Mouse (Mus musculus) spleen, embryonic (tissue): ENCODE data around the gene Rnf121.

Experiments
- CTCF ChIA-PET: fragments of 350-600 bp; sonication (Branson Sonifier 250); formaldehyde crosslinking; loops from one replicate; lab custom pipeline; 2022; lab: Charles Lee

The Rnf121 gene

DNA sequence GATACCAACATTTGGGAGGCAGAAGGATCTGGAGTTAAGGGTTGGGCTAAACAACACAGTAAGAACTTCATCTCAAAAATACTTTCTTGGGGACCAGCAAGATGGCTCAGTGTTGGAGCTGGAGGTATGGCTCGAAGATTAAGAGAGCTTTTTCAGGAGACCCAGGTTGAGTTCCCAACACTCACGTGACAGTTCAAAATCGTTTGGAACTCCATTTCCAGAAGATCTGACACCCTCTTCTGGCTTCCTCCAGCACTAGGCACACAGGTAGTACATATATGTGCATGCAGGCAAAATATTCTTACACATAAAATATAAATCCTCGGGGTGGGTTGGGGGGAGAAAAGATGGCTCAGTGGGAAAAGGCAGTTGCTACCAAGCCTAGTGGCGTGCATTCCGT, 1.1 kb upstream of the Rnf121 start:
- CTCF ChIA-PET: no interaction called here

DNA sequence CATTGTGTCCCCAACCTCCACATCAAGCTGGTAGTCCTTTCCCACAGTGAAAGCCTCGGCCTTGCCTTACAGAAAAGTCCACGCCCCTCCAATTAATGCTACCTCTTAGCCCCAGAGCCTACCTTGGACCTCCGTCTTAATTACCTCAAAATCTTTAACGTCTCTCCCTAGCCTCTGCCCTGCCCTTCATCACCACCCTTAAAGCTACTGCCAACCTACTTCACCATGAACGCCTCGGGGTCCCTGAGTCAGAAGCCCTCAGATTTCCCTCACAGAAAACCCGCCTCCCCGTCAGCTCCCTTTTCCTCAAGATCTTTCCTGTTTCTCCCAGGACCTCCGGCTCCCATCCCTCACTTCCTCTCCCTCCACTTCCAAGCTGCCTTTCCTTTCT, 619 bp downstream of the Rnf121 start:
- CTCF ChIA-PET: no interaction called here

DNA sequence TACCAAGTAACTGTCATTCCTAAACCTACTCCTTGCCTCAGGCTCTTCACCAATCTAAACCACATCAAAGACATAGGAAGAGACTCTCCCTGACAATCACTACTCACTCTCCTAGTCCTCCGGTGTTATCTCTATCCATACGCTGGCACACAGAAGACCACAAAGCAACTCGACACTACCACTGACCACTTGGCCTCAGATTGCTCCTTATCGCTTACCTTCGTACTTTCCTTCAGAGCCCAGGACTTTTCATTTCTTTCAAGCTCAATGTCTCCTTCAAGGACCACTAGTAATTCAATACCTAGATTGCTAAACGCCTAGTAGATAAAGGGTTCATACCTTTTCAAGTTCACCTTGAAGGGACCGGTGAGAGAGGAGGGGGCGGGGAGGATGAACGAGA, 1.4 kb downstream of the Rnf121 start:
- CTCF ChIA-PET: no interaction called here

DNA sequence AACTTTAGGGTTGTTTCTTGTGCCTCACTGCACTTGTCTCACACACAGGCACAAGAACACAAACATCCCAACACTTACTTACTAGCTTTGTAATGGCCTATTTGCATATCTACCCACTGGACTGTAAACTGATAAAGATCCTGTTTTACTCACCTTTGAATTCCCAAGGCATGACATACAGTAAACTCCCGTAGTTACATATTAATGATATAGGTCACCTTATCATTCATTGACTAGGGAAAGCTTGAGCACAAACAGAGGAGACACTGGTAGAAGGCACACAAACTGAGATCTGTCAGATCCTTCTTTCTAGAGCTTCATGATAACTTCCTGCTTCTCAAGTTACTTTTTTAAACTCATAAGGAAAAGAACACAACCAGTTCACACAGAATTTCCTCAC, 3.1 kb downstream of the Rnf121 start:
- CTCF ChIA-PET: no interaction called here

DNA sequence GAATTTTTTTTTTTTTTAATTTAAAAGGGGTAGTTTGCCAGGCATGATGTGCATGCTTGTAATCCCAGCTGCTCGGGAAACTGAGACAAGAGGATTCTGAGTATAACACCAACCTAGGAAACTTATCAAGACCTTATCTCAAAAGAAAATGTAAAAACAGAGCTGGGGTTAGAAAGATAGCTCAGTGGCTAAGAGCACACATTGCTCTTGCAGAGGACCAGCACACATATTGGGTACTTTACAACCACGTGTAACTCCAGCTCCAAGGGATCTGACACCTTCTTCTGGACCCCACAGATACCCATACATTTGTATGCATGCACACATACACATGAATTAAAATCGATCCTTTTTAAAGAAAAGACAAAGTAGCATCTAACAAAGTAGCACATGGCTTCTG, 3.9 kb downstream of the Rnf121 start:
- CTCF ChIA-PET: no interaction called here

DNA sequence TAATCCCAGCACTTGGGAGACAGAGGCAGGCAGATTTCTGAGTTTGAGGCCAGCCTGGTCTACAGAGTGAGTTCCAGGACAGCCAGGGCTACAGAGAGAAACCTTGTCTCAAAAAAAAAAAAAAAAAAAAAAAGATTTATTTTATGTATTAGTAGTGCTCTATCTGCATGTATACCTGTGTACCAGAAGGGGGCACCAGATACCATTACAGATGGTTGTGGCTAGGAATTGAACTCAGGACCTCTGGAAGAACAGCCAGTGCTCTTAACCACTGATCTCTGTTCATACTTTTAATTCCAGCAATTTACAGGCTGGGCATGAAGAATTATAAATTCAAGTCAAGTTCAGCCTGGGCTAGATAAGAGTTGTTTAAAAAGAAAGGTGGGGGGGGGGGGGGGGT, 16.7 kb downstream of the Rnf121 start:
- CTCF ChIA-PET: interaction anchor here (0.7 kb wide), 1 partner anchor 23 kb away, joined by 3 read pairs; no protein-coding TSS in a partner anchor

DNA sequence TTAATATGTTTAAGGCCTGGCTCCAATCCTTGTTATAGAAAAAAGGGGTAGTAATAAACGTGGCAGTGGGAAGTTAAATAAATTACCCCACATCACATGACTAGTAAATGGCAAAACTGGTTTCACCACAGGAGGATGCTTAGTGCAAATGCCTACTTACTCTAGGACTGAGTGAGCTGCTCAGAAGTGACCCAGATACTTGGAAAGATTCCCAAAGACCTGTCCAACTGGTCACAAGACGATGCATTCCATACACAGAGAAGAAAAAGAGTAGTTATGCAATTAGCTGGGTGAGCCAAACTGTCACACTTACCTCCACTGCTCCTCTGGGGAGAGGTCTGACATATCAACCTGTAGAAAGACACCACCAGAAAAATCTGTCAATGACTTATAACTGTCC, 23.0 kb downstream of the Rnf121 start:
- CTCF ChIA-PET: no interaction called here

DNA sequence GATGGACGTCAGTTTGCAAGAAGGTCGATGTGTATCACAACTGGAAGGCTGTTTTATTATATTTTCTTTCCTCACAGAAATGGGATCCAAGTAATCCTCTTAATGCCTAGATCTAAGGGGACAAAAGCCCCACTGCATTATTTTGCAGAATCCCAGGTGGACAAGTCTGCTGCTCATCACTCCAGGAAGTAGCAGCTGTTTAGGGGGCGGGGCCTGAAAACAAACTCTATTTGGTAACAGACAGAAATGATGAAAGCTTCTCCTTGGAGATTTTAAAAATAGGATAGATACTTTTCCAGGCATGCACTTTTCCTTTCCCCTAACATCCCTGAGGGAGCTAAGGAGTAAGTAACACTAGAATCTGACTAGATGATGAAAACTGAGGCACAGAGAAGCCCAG, 28.0 kb downstream of the Rnf121 start:
- CTCF ChIA-PET: interaction anchor here (0.7 kb wide), 1 partner anchor 11 kb away, joined by 5 read pairs; no protein-coding TSS in a partner anchor

DNA sequence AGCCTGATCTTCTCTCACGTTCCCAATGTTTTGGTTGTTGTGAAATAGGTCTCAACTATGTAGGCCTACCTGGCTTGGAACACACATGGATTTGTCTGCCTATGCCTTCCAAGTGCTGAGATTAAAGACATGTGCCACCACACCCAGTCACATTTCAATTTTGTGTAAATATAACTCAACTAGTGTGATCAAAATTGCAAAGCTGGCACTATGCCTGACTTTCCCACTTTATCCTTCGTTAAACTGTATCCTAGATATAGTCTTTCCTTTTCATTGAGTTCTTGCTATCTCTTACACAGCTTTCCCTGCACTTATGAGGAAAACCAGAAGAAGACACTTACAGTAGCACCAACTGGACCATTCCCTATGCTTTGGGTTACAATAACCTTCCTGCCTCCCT, 29.7 kb downstream of the Rnf121 start:
- CTCF ChIA-PET: no interaction called here

DNA sequence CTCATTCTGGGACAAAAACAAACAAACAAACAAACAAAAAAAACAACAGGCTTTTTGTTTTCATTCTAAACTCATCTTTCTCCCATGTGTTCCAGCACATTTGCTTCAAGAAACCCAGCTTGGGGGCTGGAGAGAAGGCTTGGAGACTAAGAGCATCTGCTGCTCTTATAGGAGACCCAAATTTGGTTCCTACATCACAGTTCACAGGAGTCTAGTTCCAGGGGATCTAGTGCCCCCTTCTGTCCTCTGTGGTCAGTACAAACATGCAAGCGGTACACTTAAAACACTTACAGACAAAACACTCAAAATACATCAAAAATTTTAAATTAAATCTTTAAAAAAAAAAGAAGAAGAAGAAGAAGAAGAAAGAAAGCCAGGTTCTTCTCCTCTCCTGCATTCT, 30.4 kb downstream of the Rnf121 start:
- CTCF ChIA-PET: no interaction called here

DNA sequence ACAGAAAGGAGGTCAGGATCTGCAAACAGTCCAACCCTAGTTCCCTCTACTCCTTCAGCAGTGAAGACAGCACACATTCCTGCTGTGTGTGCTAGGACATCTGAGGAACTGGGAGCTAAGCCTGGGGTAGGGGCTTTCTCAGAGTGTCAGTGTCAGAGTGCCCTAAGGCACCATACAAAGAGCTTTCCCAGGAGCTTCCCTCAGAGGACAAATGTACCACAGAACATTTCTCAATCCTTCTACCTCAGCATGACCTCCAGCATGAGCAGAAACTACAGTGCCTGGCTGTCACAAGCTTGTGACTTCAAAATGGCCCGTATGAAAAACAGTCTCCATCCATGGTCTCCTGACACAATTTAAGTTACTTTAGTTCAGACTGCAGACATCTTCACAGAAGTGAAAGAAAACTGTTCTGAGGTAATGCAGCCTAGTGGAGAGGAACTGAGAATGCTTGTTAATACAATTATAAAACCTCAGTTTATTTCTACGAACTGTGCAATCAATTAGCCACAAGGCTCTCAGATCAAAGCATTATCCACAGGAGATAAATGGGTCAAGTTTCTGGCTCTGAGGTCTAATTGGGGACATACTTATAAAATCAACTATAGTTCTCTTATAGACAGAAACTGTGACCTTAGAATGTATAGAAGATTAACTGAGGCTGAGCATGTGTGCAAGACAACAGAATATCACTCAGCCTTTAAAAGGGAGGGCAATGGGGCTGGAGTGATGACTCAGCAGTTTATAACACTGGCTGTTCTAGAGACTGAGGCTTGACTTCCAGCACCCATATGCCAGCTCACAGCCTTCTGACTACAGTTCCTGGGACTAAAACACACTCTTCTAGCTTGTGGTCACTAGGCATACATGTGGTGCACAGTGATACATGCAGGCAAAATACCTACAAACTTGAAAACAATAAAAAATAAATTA, 39.8 kb downstream of the Rnf121 start:
- CTCF ChIA-PET: interaction anchor here (0.6 kb wide), 1 partner anchor 23 kb away, joined by 3 read pairs; no protein-coding TSS in a partner anchor

DNA sequence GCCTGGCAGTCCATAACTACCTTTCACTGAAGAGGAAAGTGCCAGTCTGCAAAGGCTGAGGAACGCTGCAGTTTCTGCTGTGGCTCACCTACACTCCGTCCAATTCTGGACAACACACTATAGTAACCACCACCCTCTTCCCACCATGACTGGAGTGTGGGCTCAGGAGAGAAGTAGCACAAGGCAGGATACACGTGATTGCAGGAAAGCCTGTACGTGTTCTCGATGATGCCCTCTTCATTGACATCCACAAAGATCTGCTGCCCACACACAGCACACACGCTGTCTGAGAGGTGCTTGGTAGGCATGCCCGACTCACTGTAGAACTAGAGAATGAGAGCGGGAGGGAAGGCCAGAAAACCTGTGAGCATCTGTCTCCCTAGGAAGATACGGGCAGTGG, 41.4 kb downstream of the Rnf121 start:
- CTCF ChIA-PET: no interaction called here

DNA sequence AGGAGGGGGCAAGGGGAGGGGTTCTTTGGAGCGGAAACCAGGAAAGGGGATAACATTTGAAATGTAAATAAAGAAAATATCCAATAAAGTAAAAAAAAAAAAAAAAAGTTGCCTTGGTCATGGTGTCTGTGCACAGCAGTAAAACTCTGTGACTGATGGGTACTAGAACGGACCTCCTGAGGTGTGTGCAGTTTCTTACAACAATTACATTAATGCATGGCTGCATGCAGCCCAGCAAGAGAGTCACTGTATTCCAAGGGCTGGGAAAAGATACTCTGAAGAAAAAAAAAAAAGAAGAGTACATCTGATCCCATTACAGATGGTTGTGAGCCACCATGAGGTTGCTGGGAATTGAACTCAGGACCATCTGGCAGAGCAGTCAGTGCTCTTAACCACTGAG, 44.3 kb downstream of the Rnf121 start:
- CTCF ChIA-PET: interaction anchor here (0.7 kb wide), 1 partner anchor 87 kb away, joined by 6 read pairs; the partner anchor contains the start of gene Numa1

DNA sequence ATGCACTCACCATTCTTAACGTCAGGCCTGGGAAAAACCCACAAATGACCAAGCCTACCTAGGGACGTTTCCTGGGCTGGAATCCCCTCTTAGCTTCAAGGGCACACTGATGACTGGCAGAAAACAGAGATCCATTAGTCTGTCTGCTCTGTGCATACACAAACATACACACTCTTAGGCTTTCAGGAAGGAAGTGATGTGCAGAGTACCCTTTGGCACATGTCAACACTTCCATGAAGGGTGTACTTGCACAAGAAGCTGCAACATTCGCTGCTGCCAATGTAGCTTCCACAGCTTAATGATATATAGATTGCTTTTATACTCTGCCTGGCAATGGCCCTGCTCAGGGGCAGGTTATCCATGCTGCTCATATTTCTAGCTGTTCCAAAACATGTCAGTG, 45.9 kb downstream of the Rnf121 start:
- CTCF ChIA-PET: no interaction called here

DNA sequence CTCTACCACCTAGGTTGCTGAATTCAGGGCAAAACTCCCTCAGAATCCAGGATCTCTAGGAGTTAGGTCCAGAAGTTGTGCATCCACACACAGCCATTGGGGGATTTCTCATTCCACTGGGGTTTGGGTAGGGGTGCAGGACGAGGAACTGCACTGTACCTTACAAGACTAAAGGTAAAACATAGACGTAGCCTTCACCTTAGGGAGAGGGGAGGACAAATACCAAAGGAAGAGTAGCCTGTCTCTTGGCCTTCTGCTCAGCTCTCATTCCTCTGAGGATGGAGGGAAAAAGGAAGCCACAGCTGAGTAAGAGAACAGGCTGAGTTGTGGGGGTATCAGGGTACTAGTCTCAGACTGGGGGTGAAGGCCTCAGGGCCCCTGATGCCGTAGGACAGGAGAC, 46.7 kb downstream of the Rnf121 start, which contains the start of gene Il18bp:
Gene Il18bp (minus strand): TSS at position 101 of the 400 bp plus-strand sequence.
- CTCF ChIA-PET: no interaction called here

DNA sequence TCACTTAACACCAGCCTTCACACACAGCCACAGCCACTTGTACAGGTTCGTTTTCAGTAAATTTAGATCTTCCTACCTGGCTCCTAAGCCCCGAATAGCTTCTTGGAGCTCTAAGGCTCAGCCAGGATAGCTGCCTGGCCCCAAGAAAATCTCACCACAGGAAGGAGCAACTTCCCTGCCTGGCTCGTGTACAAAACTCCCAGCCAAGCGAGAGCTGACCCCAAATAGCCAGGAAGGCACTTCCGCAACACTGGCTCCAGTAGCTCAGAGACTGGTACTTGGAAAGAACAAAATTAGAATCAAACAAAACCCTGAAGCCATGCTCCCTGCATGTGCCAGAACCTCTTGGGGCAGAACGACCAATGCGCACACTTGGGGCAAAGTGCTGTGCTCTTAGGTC, 47.2 kb downstream of the Rnf121 start:
- CTCF ChIA-PET: no interaction called here

DNA sequence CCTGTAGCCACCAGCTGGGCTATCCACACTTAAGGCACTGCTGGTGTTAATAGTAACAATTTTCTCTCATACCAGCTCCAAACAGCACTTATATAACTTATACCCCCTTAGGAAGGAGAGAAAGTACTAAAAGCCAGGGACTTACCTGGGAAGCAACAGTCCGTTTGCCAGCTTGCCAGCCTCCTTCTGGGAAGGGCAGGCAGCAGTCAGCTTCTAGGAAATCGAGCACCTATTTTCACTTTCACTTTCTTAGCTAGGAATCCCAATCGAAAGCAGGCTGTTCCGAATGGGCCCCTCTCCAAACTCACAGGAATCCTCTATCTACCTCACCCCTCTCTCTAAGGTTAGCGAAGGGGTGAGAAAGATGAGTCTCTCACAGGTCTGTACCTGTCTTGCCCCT, 47.8 kb downstream of the Rnf121 start:
- CTCF ChIA-PET: no interaction called here

DNA sequence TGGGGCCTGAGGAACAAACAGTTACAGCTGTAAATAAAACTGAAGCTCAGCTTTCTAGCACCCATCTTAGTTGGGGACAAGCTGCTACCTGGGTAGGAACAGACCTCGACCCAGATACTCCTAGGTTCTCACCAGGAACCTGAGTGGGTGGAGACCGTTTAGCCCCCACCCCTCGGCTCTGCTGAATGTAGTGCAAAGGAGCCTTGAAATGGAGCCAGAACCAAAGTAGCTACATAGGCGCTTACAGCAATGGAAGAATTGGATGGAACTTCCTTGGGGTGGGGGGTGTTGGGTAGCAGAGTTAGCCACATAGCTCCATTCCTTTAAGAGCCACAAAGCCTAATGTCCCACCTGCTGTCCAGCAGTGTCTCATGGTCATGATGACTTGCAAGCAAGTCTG, 48.3 kb downstream of the Rnf121 start:
- CTCF ChIA-PET: interaction anchor here (0.7 kb wide), 1 partner anchor 910 kb away, joined by 3 read pairs; no protein-coding TSS in a partner anchor

DNA sequence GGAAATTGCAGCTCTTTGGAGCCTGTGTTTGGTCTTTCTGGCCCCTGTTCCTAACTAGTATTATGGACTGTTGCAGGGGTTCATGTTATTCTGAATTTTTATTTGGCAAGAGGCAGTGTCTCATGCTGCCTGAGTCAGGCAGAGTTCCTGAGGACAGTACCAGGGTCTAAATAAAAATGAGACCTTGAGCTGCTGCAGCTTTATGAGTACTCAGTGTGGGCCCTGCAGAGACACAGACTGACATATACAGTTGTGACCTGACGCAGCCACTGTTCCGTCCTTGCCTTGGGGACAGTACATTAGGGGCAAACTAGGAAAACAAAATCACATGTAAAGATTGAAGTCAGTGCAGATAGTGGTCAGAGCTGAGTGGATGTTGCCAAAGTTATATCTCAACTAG, 50.3 kb downstream of the Rnf121 start:
- CTCF ChIA-PET: no interaction called here

DNA sequence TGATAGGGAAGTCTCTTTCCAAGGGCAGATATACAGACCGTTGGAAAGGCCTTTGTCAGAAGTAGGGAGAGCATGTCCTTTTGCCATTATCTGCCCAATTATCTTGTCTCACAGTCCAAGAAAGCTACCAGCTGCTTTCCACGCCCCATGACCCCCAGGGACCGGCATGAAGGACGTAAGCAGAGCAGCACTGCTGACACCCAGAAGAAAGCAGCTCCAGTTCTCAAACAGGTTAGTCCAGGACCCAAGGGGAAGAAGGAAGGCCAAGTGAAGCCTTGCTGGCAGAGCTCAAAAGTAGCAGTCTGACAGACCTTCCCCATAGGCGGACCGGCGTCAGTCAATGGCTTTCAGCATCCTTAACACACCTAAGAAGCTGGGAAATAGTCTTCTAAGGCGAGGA, 51.9 kb downstream of the Rnf121 start:
- CTCF ChIA-PET: no interaction called here

DNA sequence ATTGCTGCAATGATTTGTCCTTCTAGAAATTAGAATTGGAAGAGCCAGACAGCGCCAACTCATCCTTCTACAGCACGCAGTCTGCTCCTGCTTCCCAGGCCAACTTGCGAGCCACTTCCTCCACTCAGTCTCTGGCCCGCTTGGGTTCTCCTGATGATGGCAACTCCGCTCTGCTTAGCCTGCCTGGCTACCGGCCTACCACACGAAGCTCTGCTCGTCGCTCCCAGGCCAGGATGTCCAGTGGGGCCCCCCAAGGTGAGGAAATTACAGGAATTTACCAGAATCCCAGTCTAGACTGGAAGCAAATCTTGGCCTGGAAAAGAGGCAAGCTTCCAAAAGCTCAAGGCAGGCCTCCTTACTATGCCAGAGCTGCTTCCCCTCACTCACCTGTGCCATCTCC, 53.4 kb downstream of the Rnf121 start:
- CTCF ChIA-PET: no interaction called here

DNA sequence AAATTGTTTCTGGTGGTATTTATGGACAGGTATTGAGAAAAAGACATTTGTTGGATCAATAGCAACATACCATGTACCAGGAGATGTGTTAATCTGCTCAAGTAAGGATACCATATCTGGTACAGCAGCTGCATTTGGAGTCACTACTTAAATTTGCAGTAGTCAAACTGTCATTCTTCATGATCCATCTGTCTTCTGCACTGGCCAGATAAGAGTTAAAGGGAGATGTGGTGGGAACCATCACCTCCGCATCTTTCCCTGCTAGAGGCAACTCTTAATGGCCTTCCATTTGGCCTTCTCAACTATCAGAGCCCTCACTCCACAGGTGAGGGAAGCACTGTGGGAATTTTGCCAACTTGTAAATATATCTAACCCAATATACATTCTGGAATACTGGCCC, 58.7 kb downstream of the Rnf121 start:
- CTCF ChIA-PET: no interaction called here

DNA sequence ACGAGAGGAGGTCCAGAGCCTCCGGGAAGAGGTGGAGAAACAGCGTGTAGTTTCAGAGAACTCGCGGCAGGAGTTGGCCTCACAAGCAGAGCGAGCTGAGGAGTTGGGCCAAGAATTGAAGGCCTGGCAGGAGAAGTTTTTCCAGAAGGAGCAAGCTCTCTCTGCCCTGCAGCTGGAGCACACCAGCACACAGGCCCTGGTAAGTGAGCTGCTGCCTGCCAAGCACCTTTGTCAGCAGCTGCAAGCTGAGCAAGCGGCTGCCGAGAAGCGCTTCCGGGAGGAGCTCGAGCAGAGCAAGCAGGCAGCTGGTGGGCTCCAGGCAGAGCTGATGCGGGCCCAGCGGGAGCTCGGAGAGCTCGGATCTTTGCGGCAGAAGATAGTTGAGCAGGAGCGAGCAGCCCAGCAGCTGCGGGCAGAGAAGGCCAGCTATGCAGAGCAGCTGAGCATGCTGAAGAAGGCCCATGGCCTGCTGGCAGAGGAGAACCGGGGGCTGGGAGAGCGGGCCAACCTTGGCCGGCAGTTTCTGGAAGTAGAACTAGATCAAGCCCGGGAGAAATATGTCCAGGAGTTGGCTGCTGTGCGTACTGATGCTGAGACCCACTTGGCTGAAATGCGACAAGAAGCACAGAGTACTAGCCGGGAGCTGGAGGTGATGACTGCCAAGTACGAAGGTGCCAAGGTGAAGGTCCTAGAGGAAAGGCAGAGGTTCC, 64.2 kb downstream of the Rnf121 start:
- CTCF ChIA-PET: no interaction called here
